Mouse (Mus musculus): ENCODE measurements around the gene Higd2a.

The Higd2a gene

GRCm38 (mm10) chr13:54621960-54622521, 32.0 kb downstream of the Higd2a start:
- DNase-seq = no peak

GRCm38 (mm10) chr13:54629128-54629527, 39.1 kb downstream of the Higd2a start:
- DNase-seq = no peak

GRCm38 (mm10) chr13:54632731-54633277, 42.8 kb downstream of the Higd2a start:
- no peak for DNase-seq

- no peak for DNase-seq
Observed at GRCm38 (mm10) chr13:54635011-54635410, 45.0 kb downstream of the Higd2a start.

Data from cerebellum, postnatal 36 days (tissue).